Mouse (Mus musculus) ovary, adult 18-20 months (tissue): ENCODE data around the gene 4931409K22Rik.
"Not testable (repeated sequence)": the region's sequence is repeated elsewhere in the genome, so short reads cannot be mapped to it uniquely, and the experiment has no call there.

Experiments used
- DNase-seq: peaks from one replicate; pipeline ENCODE4 v3.0.0; 2022; ENCODE audit warnings: low spot score, mixed read lengths

4931409K22Rik gene

DNA sequence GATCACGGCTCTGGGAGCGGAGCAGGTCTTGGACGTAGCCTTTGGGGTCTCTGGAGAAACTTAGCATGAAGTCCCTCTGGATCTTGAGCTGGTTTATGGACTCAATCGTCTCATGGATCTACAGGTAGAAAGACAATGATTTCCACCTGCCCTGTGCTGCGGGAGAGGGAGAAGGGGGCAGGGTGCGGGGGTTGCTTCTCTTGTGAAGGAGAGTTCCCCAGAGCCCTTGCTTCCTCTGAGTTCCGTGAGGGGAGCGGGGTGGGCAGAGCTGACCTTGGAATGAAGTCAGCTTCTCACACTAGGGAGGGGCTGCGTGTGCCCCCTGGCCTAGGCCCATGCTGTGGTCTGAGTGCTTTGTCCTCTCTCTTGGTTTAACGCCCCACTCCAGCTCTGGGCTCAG is 36.6 kb upstream of the 4931409K22Rik start:
- DNase-seq, result no peak

GRCm38 (mm10) chr5:24592471-24593160 is 36.0 kb upstream of the 4931409K22Rik start:
- no peak for DNase-seq

GRCm38 (mm10) chr5:24591796-24592470 is 35.3 kb upstream of the 4931409K22Rik start:
- no peak for DNase-seq

DNA sequence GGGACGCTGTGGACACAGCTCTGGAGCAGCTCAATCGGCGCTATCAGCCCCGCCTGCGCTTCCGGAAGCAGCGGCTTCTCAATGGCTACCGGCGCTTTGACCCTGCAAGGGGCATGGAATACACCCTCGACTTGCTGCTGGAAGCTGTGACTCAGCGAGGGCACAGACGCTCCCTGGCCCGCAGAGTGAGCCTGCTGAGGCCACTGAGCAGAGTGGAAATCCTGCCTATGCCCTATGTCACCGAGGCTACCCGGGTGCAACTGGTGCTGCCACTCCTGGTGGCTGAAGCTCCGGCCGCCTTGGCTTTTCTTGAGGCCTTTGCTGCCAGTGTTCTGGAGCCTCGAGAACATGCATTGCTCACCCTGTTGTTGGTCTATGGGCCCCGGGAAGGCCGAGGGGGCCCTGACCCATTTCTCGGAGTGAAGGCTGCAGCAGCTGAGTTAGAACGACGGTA is 34.7 kb upstream of the 4931409K22Rik start:
- DNase-seq, result no peak

GRCm38 (mm10) chr5:24589511-24590500 is 33.2 kb upstream of the 4931409K22Rik start:
- DNase-seq, result no peak

DNA sequence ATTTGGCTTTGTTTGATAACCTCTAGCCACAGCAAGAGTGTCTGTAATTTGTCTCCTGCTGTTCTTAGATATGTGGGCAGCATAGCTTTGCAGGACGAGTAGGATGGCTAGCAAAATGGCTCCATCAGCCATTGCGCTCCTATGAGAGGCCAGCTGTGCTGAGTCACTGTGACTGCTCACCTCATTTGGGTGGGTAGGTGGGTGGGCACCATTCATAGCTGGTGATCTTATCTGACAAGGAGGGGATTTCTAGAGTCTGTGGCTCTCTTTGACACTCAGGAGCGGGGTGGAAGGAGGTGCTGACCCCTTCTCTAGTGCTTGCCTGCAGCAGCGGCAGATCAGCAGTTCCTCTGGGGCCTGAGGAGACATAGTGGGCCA is 30.6 kb upstream of the 4931409K22Rik start:
- DNase-seq, result no peak

GRCm38 (mm10) chr5:24586547-24587199 is 30.1 kb upstream of the 4931409K22Rik start, which contains the start of gene Chpf2:
Chpf2 (plus strand) TSS chr5:24586741.
- DNase-seq, result peak; percentile 70

- DNase-seq, result no peak
Observed at GRCm38 (mm10) chr5:24586106-24586505, 29.5 kb upstream of the 4931409K22Rik start.

DNA sequence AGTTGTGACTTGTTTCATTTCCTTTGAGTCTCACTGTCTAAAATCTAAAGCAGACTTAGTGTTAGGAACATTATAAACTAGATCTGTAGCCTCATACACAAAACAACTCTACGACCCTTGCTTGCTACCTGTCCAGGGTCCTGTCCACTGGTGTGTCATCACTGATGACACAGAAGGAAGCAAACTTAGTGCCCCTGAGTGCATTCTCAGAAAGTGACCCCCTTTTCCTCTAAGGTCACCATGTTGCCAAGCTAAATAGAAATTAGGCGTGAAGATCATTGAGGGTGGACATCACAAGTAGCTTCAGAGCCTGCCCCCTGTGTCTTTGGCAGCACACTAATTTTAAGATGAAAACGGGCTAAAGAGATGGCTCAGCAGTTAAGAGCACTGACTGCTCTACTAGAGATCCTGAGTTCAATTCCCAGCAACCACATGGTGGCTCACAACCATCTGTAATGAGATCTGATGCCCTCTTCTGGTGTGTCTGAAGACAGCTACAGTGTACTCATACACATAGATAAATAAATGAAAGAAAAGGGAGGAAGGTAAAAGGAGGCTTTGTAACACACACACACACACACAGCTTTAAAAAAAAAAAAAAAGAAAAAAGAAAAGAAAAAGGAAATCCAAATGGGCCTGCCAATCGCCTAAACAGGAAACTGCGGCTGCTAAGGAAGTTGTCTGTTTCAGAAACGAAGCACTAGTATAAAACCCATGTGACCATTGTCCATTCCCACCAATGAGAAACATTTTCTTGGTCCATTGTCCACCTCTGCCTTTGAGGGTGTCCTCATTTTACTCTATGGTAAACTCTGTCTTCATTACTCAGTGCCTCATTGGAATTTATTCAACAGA is 21.7 kb upstream of the 4931409K22Rik start:
- no peak for DNase-seq

GRCm38 (mm10) chr5:24577183-24577929 is 20.7 kb upstream of the 4931409K22Rik start, which contains the start of gene Abcf2:
Abcf2 (minus strand) TSS chr5:24577467.
- peak; percentile 100 for DNase-seq

- no peak for DNase-seq
Observed at GRCm38 (mm10) chr5:24576801-24577182, 20.2 kb upstream of the 4931409K22Rik start.

DNA sequence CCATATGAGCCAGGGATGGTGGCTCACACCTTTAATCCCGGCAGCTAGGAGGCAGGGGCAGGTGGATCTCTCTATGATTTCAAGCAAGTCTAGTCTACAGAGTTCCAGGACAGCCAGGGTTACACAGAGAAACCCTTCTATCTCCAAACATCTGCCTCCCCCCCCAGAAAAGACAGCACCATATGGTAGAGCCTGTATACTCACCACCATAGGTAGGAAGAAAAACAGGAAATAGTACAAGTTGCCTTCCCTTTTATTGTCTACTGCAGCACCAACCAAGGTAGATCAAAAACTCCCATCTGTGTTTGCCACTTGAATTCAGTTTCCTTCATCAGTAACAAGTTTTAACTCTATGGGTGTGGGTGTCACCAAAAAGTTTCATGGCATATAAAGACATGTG is 19.3 kb upstream of the 4931409K22Rik start:
- no peak for DNase-seq

DNA sequence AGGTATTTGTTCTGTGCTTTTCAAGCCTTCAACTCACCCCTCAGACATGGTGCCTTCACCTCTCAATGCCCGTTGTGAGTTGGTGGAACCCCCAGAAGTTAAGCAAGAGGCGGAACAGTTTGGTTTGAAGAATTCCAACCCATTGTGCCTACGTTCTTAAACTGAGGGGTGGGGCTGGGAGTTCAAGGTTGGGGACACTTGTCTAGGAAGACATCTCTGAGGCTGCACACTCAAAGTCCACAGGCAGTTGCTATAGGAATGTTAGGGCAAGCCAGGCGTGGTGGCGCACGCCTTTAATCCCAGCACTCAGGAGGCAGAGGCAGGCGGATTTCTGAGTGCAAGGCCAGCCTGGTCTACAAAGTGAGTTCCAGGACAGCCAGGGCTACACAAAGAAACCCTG is 1.3 kb downstream of the 4931409K22Rik start:
- not testable (repeated sequence) for DNase-seq

DNA sequence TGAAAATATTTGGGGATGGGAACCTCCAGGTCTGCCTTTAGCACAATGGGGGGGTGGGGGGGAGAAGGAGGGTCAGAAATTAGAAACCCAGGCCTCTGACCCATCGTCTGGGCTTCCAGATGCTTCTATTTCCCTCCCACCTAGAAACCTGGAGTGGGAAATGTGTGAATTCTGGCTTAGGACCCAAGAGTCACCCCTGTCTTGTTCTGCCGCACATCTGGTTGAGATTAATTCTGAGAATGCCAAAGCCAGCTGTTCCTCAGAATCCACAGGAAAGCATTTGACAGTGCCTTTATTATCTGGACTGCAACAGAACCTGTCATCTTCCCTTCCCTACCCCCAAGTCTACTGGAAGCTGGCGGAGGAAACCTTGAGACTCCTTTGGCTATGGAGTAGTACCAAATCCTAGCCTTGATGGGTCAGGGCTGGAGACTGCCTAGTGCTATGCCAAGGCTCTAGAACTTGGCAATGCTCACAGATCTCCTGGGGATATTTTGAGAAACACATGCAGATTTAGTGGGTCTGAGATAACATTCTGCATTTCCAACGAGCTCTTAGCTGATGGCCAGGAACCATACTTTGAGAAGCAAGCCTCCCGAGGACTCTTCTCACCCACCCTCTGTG is 2.9 kb downstream of the 4931409K22Rik start:
- DNase-seq, result peak; percentile 33

DNA sequence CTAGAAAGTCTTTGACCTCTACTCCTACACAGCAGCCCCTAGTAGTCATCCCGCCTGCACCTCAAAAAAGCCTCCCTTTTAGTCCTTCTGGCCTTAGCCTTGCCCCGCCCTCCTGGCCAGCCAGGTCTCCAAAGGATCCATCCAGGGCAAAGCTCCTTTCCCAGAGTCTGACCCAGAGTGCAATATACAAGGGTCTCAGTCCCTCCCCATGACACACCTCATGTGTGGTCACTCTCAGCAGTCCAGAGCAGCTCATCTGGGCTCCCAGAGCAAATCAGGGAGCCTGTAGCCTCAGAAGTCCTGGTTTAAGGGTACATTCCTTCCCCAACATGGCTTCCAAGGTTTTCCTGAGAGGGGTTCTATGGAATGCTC is 5.3 kb downstream of the 4931409K22Rik start:
- DNase-seq, result no peak

- DNase-seq, result peak; percentile 26
Observed at GRCm38 (mm10) chr5:24550598-24551316, 5.9 kb downstream of the 4931409K22Rik start.

GRCm38 (mm10) chr5:24542643-24543042 is 14.0 kb downstream of the 4931409K22Rik start:
- DNase-seq, result no peak

- DNase-seq, result no peak
Observed at GRCm38 (mm10) chr5:24541144-24541569, 15.5 kb downstream of the 4931409K22Rik start.
